ENCODE assay signal across 1 mouse cellular context in genomic region chr19:24703168-24703567, GRCm38 (mm10). TPM values are rescaled to one million over a fixed set of nuclear protein-coding genes. Genes with fewer than 3 reads are reported as not detected.
"Had no signal": no experiment of that assay in that cellular context is flagged by ENCODE, and none has a peak within 500 bp of the region (broad histone marks: within the 10 kb centered on the region; RNA-seq: fewer than 3 reads in every experiment).

No protein-coding gene starts in this region.

RNA-seq across cellular contexts. Expression of gene Tmem252, which starts 29.4 kb away (rescaled TPM):
- total RNA-seq: megakaryocyte, adult 5-6 weeks had no signal
